Mouse (Mus musculus) activated CD4-positive, CD25-positive, alpha-beta regulatory T cell (primary cell): ENCODE measurements around the gene Eya2. TPM values are rescaled to one million over a fixed set of nuclear protein-coding genes. Genes with fewer than 3 reads are reported as not detected.

Source experiments
- polyA plus RNA-seq, 2 experiments: library from polyadenylated mRNA; unstranded; fragments of 100-300 nt; shearing (Covaris generic); gene quantifications; one replicate each; pipeline ENCODE4 v1.2.1; 2017

The Eya2 gene
- 1 to 10 TPM; 5.0 to 6.1 TPM for polyA plus RNA-seq

GRCm38 (mm10) chr2:165594907-165595675, at the start of gene Eya2:
Gene Eya2, plus strand, starts transcription at chr2:165595032.

Other genes with a start within 250 kb of the Eya2 start
- gene Zfp663, start 226.3 kb upstream of the Eya2 start, polyA plus RNA-seq, result under 1 TPM in 1 of 2 experiments, not detected in 1; 0.11 TPM
- gene Zfp334, start 206.8 kb upstream of the Eya2 start, polyA plus RNA-seq, result not detected
- gene Ocstamp, start 194.6 kb upstream of the Eya2 start, polyA plus RNA-seq, result under 1 TPM in 1 of 2 experiments, not detected in 1; 0.38 TPM
- under 1 TPM; 0.06 to 0.10 TPM for gene Slc13a3, start 121.8 kb upstream of the Eya2 start, polyA plus RNA-seq
- 10 to 100 TPM; 33.8 to 38.8 TPM for gene Trp53rka, start 101.7 kb upstream of the Eya2 start, polyA plus RNA-seq
- gene Slc2a10, start 91.2 kb upstream of the Eya2 start, polyA plus RNA-seq, result under 1 TPM in 1 of 2 experiments, not detected in 1; 0.17 TPM